Mouse (Mus musculus): ENCODE measurements around the gene Opalin. TPM values are rescaled to one million over a fixed set of nuclear protein-coding genes. Genes with fewer than 3 reads are reported as not detected.

Opalin gene
- polyA plus RNA-seq, 1 experiment: not detected

DNA sequence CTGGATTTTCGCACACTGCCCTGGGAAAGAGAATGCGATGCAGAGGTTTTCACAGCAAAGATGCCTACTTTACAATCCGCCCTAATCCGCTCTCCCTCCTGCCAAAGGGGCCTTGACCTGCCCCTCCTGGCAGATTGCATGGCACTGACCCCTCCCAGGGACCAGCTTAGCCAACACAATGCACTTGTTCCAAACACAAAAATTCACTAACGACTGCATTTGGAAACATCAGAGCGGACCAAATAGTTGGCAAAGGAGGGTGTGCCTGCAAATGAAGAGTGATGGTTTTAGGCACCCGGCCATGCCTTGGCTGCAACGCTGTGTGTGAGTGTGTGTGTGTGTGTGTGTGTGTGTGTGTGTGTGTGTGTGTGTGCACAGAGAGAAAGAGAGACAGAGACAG is 32.6 kb upstream of the Opalin start:
- Histone ChIP-seq H3ac (ENCODE audit: control insufficient read depth, insufficient read length) (no peak overlapping the region), H3K79me2 (ENCODE audit: control insufficient read depth, insufficient read depth) (no peaks in the 10 kb centered on the region), H3K27me3 (ENCODE audit: control insufficient read depth, insufficient read depth, insufficient read length) (peaks cover 89% of the 10 kb centered on the region), H3K4me2 (ENCODE audit: low read depth) (no peak overlapping the region), H3K4me3 (no peak overlapping the region), H3K36me3 (ENCODE audit: control insufficient read depth, insufficient read depth) (no peaks in the 10 kb centered on the region)
- TF ChIP-seq MYOG (IDR thresholded peaks at IDR 0.05; ENCODE audit: control insufficient read depth in 1 of 3, insufficient read depth in 1 of 3, insufficient read length in 2 of 3, low read depth in 2 of 3) (no peak), MAX (IDR thresholded peaks at IDR 0.05; ENCODE audit: low read depth) (no peak), SRF (IDR thresholded peaks at IDR 0.05; ENCODE audit: control insufficient read depth, insufficient read length, low read depth) (no peak), MYOD1 (IDR thresholded peaks at IDR 0.05; ENCODE audit: control insufficient read depth in 1 of 3, insufficient read length in 2 of 3, low read depth in 2 of 3) (no peak)

DNA sequence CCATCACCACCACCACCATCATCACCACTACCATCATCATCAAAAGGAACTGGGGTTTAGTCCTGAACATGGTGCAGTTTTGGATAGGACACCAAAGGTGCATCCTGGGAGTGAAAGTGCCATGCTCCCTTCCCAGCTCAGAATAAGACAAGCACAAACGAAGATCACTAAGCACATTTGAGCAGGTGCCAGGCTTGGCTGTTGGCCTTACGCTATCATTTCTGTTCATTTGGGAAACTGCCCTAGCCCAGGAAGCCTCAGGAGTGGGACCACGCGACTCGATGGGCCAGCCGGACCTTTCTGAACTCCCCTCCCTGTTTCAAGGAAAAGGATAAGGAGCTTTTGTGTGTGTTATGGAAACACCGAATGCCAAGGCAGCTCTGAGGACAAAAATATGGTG is 31.8 kb upstream of the Opalin start:
- Histone ChIP-seq H3K4me2 (ENCODE audit: low read depth) (no peak overlapping the region), H3K4me3 (no peak overlapping the region), H3K79me2 (ENCODE audit: control insufficient read depth, insufficient read depth) (no peaks in the 10 kb centered on the region), H3K27me3 (ENCODE audit: control insufficient read depth, insufficient read depth, insufficient read length) (peaks cover 86% of the 10 kb centered on the region), H3K36me3 (ENCODE audit: control insufficient read depth, insufficient read depth) (no peaks in the 10 kb centered on the region), H3ac (ENCODE audit: control insufficient read depth, insufficient read length) (no peak overlapping the region)
- TF ChIP-seq MYOG (IDR thresholded peaks at IDR 0.05; ENCODE audit: control insufficient read depth in 1 of 3, insufficient read depth in 1 of 3, insufficient read length in 2 of 3, low read depth in 2 of 3): no peak
- TF ChIP-seq SRF (IDR thresholded peaks at IDR 0.05; ENCODE audit: control insufficient read depth, insufficient read length, low read depth): no peak
- TF ChIP-seq TCF3 (IDR thresholded peaks at IDR 0.05; ENCODE audit: insufficient read length, low read depth): no peak
- no peak for TF ChIP-seq MYOD1 (IDR thresholded peaks at IDR 0.05; ENCODE audit: control insufficient read depth in 1 of 3, insufficient read length in 2 of 3, low read depth in 2 of 3)
- no peak for TF ChIP-seq TCF12 (IDR thresholded peaks at IDR 0.05; ENCODE audit: insufficient read depth, poor library complexity, severe bottlenecking)
- TF ChIP-seq POLR2AphosphoS2 (IDR thresholded peaks at IDR 0.05; ENCODE audit: insufficient read length, low read depth): no peak
- TF ChIP-seq USF1 (IDR thresholded peaks at IDR 0.05; ENCODE audit: low read depth): no peak
- TF ChIP-seq POLR2A (IDR thresholded peaks at IDR 0.05; ENCODE audit: insufficient read length, low read depth): no peak
- TF ChIP-seq CEBPB (IDR thresholded peaks at IDR 0.05; ENCODE audit: insufficient read depth, poor library complexity, severe bottlenecking): no peak
- no peak for TF ChIP-seq E2F4 (IDR thresholded peaks at IDR 0.05; ENCODE audit: insufficient read depth)
- TF ChIP-seq REST (IDR thresholded peaks at IDR 0.05; ENCODE audit: insufficient read depth, insufficient read length): no peak
- no peak for TF ChIP-seq MAX (IDR thresholded peaks at IDR 0.05; ENCODE audit: low read depth)

DNA sequence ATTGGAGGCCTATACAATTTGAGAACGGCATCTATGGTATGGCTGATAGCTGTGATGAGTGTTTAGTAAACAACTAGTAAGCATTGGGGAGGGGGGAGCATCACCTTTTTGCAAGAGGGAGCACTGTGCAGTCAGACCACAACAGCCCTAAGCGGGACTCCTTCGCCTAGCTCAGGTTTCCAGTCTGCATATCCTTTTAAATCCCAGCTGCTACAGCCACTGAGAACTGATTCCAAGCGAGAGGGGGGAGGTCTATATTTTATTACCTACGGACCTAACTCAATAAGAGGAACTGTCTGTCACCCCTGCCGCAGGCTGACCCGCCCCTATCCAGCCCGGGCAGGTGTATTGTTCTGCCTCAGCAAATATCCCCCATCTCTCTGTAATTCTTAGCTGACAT is 30.6 kb upstream of the Opalin start:
- Histone ChIP-seq H3K36me3 (ENCODE audit: control insufficient read depth, insufficient read depth) (no peaks in the 10 kb centered on the region), H3K4me2 (ENCODE audit: low read depth) (no peak overlapping the region), H3K27me3 (ENCODE audit: control insufficient read depth, insufficient read depth, insufficient read length) (peaks cover 90% of the 10 kb centered on the region), H3K4me3 (no peak overlapping the region), H3K79me2 (ENCODE audit: control insufficient read depth, insufficient read depth) (no peaks in the 10 kb centered on the region), H3ac (ENCODE audit: control insufficient read depth, insufficient read length) (no peak overlapping the region)
- TF ChIP-seq USF1 (IDR thresholded peaks at IDR 0.05; ENCODE audit: low read depth): no peak
- TF ChIP-seq POLR2A (IDR thresholded peaks at IDR 0.05; ENCODE audit: insufficient read length, low read depth): no peak
- TF ChIP-seq TCF3 (IDR thresholded peaks at IDR 0.05; ENCODE audit: insufficient read length, low read depth): no peak
- TF ChIP-seq MAX (IDR thresholded peaks at IDR 0.05; ENCODE audit: low read depth): no peak
- no peak for TF ChIP-seq MYOD1 (IDR thresholded peaks at IDR 0.05; ENCODE audit: control insufficient read depth in 1 of 3, insufficient read length in 2 of 3, low read depth in 2 of 3)
- TF ChIP-seq E2F4 (IDR thresholded peaks at IDR 0.05; ENCODE audit: insufficient read depth): no peak
- no peak for TF ChIP-seq TCF12 (IDR thresholded peaks at IDR 0.05; ENCODE audit: insufficient read depth, poor library complexity, severe bottlenecking)
- TF ChIP-seq POLR2AphosphoS2 (IDR thresholded peaks at IDR 0.05; ENCODE audit: insufficient read length, low read depth): no peak
- no peak for TF ChIP-seq MYOG (IDR thresholded peaks at IDR 0.05; ENCODE audit: control insufficient read depth in 1 of 3, insufficient read depth in 1 of 3, insufficient read length in 2 of 3, low read depth in 2 of 3)
- no peak for TF ChIP-seq SRF (IDR thresholded peaks at IDR 0.05; ENCODE audit: control insufficient read depth, insufficient read length, low read depth)
- no peak for TF ChIP-seq REST (IDR thresholded peaks at IDR 0.05; ENCODE audit: insufficient read depth, insufficient read length)
- no peak for TF ChIP-seq CEBPB (IDR thresholded peaks at IDR 0.05; ENCODE audit: insufficient read depth, poor library complexity, severe bottlenecking)

DNA sequence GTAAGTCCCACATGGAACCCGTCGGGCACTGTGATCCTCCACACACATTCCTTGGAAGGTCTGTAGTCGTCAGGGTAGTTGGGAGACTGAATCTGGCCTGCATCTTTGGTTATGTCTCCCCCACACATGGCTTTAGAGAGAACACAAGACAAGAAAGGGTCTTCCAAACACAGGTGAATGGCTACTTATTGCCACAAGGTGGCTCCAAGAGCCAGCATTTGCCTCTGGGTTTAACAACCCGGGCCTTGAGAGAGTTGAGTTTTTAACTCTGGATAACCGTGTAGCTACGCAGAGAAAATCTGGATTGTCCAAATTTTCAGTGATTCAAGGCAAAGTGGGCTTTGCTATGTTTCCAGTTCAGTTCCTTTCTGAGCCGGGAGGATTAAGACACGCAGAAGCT is 28.0 kb upstream of the Opalin start:
- Histone ChIP-seq H3K4me3 (no peak overlapping the region), H3K27me3 (ENCODE audit: control insufficient read depth, insufficient read depth, insufficient read length) (peaks cover 91% of the 10 kb centered on the region), H3ac (ENCODE audit: control insufficient read depth, insufficient read length) (no peak overlapping the region), H3K4me2 (ENCODE audit: low read depth) (no peak overlapping the region), H3K79me2 (ENCODE audit: control insufficient read depth, insufficient read depth) (no peaks in the 10 kb centered on the region), H3K36me3 (ENCODE audit: control insufficient read depth, insufficient read depth) (no peaks in the 10 kb centered on the region)
- TF ChIP-seq SRF (IDR thresholded peaks at IDR 0.05; ENCODE audit: control insufficient read depth, insufficient read length, low read depth): no peak
- no peak for TF ChIP-seq TCF3 (IDR thresholded peaks at IDR 0.05; ENCODE audit: insufficient read length, low read depth)
- TF ChIP-seq REST (IDR thresholded peaks at IDR 0.05; ENCODE audit: insufficient read depth, insufficient read length): no peak
- TF ChIP-seq USF1 (IDR thresholded peaks at IDR 0.05; ENCODE audit: low read depth): no peak
- TF ChIP-seq MYOD1 (IDR thresholded peaks at IDR 0.05; ENCODE audit: control insufficient read depth in 1 of 3, insufficient read length in 2 of 3, low read depth in 2 of 3): no peak
- no peak for TF ChIP-seq MYOG (IDR thresholded peaks at IDR 0.05; ENCODE audit: control insufficient read depth in 1 of 3, insufficient read depth in 1 of 3, insufficient read length in 2 of 3, low read depth in 2 of 3)
- TF ChIP-seq POLR2A (IDR thresholded peaks at IDR 0.05; ENCODE audit: insufficient read length, low read depth): no peak
- TF ChIP-seq MAX (IDR thresholded peaks at IDR 0.05; ENCODE audit: low read depth): no peak
- no peak for TF ChIP-seq CEBPB (IDR thresholded peaks at IDR 0.05; ENCODE audit: insufficient read depth, poor library complexity, severe bottlenecking)
- TF ChIP-seq E2F4 (IDR thresholded peaks at IDR 0.05; ENCODE audit: insufficient read depth): no peak

DNA sequence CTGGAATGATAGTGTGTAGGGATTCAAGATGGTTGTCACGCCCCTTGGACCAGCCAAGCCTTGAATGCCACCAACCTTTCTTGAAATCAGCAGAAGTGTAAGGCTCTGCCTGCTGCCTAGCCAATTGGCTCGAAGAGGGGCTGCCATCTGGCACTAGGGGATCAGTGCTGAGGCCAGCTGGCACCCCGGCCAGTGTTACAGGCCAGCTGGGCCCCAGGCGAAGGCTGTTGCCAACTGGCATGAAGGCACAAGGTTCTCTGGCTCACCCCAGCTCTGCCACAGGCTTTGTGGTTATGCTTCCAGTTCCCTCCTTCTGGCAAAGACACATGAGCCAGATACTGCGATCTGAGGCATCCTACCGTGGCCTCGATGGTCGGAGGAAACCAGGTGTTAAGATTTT is 24.5 kb upstream of the Opalin start:
- Histone ChIP-seq H3K79me2 (ENCODE audit: control insufficient read depth, insufficient read depth) (no peaks in the 10 kb centered on the region), H3K27me3 (ENCODE audit: control insufficient read depth, insufficient read depth, insufficient read length) (peaks cover 88% of the 10 kb centered on the region), H3ac (ENCODE audit: control insufficient read depth, insufficient read length) (no peak overlapping the region), H3K36me3 (ENCODE audit: control insufficient read depth, insufficient read depth) (no peaks in the 10 kb centered on the region), H3K4me3 (no peak overlapping the region), H3K4me2 (ENCODE audit: low read depth) (no peak overlapping the region)
- TF ChIP-seq SRF (IDR thresholded peaks at IDR 0.05; ENCODE audit: control insufficient read depth, insufficient read length, low read depth) (no peak), MYOG (IDR thresholded peaks at IDR 0.05; ENCODE audit: control insufficient read depth in 1 of 3, insufficient read depth in 1 of 3, insufficient read length in 2 of 3, low read depth in 2 of 3) (peak in 2 of 3 experiments; percentile 84 to 87), TCF3 (IDR thresholded peaks at IDR 0.05; ENCODE audit: insufficient read length, low read depth) (peak; percentile 72), MYOD1 (IDR thresholded peaks at IDR 0.05; ENCODE audit: control insufficient read depth in 1 of 3, insufficient read length in 2 of 3, low read depth in 2 of 3) (peak in 2 of 3 experiments; percentile 70 to 73), MAX (IDR thresholded peaks at IDR 0.05; ENCODE audit: low read depth) (no peak)
